Mouse (Mus musculus) limb, embryonic 14.5 days (tissue): Measurements from ENCODE around the gene Esyt1. TPM values are rescaled to one million over a fixed set of nuclear protein-coding genes. Genes with fewer than 3 reads are reported as not detected.
A peak's percentile ranks its signal among the peaks of the same experiment; 100 is the strongest.
"Not testable (repeated sequence)": the region's sequence is repeated elsewhere in the genome, so short reads cannot be mapped to it uniquely, and the experiment has no call there.

ENCODE experiments used
- ATAC-seq: fragments of 200-750 bp; cut with Nextera tagmentation; 2 replicates; pipeline ENCODE4 v1.8.0; 2017; ENCODE audit warnings: low read depth, moderate number of reproducible peaks, moderate TSS enrichment; ENCODE audit not compliant: low FRiP score
- DNase-seq: peaks from one replicate; pipeline ENCODE4 v3.0.0-alpha.2; 2015; ENCODE audit warnings: low spot score
- H3K27ac ChIP-seq: fragments of 300-500 bp; sonication (generic); replicated peaks from 2 replicates; pipeline ENCODE4 v1.5.1; 2014; ENCODE audit warnings: low read depth, mild to moderate bottlenecking, low read length, moderate library complexity, mixed read lengths
- H3K27me3 ChIP-seq: fragments of 300-500 bp; sonication (generic); 2 replicates; pipeline ENCODE4 v1.6.1; 2014; ENCODE audit warnings: low read length, mixed read lengths; ENCODE audit not compliant: control insufficient read depth, insufficient read depth
- H3K36me3 ChIP-seq: fragments of 300-500 bp; sonication (generic); 2 replicates; pipeline ENCODE4 v1.6.1; 2014; ENCODE audit warnings: mild to moderate bottlenecking, low read length, moderate library complexity, mixed read lengths; ENCODE audit not compliant: control insufficient read depth, insufficient read depth
- H3K4me1 ChIP-seq: fragments of 300-500 bp; sonication (generic); 2 replicates; pipeline ENCODE4 v1.6.1; 2014; ENCODE audit warnings: antibody characterized with exemption, low read length, mixed read lengths; ENCODE audit not compliant: control insufficient read depth, insufficient read depth
- H3K4me2 ChIP-seq: fragments of 300-500 bp; sonication (generic); replicated peaks from 2 replicates; pipeline ENCODE4 v1.6.1; 2014; ENCODE audit warnings: low read depth, mild to moderate bottlenecking, low read length, moderate library complexity; ENCODE audit not compliant: severe bottlenecking
- H3K4me3 ChIP-seq: fragments of 300-500 bp; sonication (generic); replicated peaks from 2 replicates; pipeline ENCODE4 v1.5.1; 2014; ENCODE audit warnings: low read length
- H3K9ac ChIP-seq: fragments of 300-500 bp; sonication (generic); 2 replicates; pipeline ENCODE4 v1.6.1; 2014; ENCODE audit warnings: mild to moderate bottlenecking, low read depth, low read length, moderate library complexity; ENCODE audit not compliant: severe bottlenecking
- H3K9me3 ChIP-seq: fragments of 300-500 bp; sonication (generic); 2 replicates; pipeline ENCODE4 v1.6.1; 2016; ENCODE audit warnings: low read length; ENCODE audit not compliant: control insufficient read depth
- POLR2A ChIP-seq: fragments of 200-500 bp; IDR thresholded peaks from 2 replicates; pipeline ENCODE4 v1.8.0; 2012; ENCODE audit warnings: inconsistent platforms, mild to moderate bottlenecking, moderate library complexity, borderline replicate concordance; ENCODE audit not compliant: insufficient read depth, insufficient read length; ENCODE audit errors: extremely low read depth
- WGBS: fragments of 180-500 bp; shearing (Covaris S2); extraction: QIAGEN DNeasy Blood & Tissue Kit; methylation state at CpG from one replicate; pipeline ENCODE4 v1.1.7; 2014; 5-methylcytosine and 5-hydroxymethylcytosine counted together
- polyA plus RNA-seq, 2 experiments: library from polyadenylated mRNA; depleted of rRNA in 1 of 2; stranded (reverse) in 1 of 2; unstranded in 1 of 2; fragments of >200 nt; fragmentation: Nextera tagmentation in 1 of 2; extraction: Ambion mirVana in 1 of 2; gene quantifications; 2 replicates each; pipeline versions ENCODE4 v1.2.1 to v1.2.3; 2012 to 2014

The Esyt1 gene
- polyA plus RNA-seq, 2 experiments = 37.9 to 51.3 TPM

DNA sequence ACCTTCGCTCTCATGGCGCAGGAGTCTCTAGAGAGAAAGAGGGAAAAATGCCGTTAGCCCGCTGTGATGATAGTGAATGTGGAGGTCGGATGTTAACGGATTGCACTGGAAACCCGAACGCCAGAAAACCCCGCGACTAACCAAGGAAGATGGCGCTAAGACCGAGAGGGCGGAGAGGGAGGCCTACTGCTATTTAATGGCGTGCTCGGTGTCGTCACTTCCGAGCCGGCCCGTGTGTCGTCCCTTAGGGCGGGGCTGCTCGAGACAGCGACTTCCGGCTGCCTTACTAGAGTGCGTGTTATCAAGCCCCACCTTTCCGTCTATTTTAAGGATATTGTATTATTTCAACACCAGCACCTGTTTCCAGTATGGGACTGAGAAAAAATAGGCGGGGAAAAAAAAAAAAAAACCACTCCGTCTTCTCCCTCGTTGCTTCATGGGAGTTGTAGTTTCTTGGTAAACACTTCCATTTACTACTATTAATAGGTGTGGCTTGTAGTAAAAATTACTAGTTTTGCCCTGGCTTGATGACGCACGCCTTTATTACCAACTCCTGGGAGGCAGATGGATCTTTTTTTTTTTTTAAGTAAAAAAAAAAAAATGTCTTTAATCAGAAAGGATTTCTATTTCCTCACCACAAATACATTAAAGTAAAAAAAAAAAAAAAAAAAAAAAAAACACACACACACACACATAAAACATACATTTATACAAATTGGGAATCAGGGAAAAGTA is 23.4 kb upstream of the Esyt1 start, which contains the start of gene Rpl41:
Rpl41 (minus strand) TSS at position 359 of the 735 bp plus-strand sequence.
- WGBS = under 1% methylated on average over 31 of the region's 31 CpGs
- H3K27ac ChIP-seq = peak within 1 kb of the TSS; percentile 97
- peak within 1 kb of the TSS; percentile 93 for H3K9ac ChIP-seq
- no peaks in the 10 kb centered on the region for H3K9me3 ChIP-seq
- DNase-seq (peak; percentile 99), ATAC-seq (peak; percentile 90)
- peak within 1 kb of the TSS; percentile 86 for H3K4me3 ChIP-seq
- no peaks in the 10 kb centered on the region for H3K27me3 ChIP-seq
- H3K36me3 ChIP-seq = peaks cover 15% of the 10 kb centered on the region
- peak within 1 kb of the TSS; percentile 67 for H3K4me2 ChIP-seq
- peaks cover 6% of the 10 kb centered on the region; the same call in 1 of the 2 replicates for H3K4me1 ChIP-seq
- peak; percentile 99; the same call in 1 of the 2 replicates for TF ChIP-seq POLR2A

DNA sequence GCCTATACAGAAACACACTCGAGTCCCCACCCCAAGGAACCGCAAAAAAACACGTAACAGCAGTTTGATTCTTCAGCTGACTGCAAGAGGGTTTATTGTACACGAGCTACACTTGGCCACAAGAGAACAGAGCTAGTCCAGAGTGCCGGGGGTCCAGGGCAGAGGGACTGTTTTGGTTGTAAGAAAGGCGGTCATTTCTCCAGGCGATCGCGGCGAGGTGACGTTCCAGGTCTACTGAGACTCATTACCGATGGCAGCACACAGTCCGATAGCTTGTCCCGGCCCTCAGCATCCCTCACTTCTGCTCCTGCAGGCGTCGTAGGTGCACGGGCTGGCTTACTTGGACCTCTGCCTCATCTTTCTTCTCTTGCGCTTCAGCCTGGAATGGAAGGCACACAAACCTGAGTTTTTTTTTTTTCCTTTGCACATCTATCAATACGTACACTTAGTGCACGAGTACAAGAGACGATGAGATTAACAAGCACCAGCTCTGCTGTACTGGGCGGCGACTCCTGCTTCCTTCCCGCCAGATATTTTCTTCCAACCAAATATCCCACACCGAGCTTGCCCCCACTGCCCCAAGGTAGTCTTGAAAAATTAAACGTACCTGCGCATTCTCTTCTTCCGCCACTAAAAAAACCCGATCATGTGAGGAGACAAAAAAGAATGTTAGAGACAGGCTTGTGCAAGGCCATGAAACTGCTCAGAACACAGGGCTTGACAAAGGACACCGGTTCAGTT is 22.6 kb upstream of the Esyt1 start:
- H3K27me3 ChIP-seq, H3K9me3 ChIP-seq, ATAC-seq, DNase-seq, H3K4me1 ChIP-seq: not testable (repeated sequence)
- H3K36me3 ChIP-seq = peaks cover 24% of the 10 kb centered on the region
- H3K4me2 ChIP-seq = peak overlapping the region; percentile 67
- WGBS = under 1% methylated on average over 20 of the region's 30 CpGs
- peak overlapping the region; percentile 97 for H3K27ac ChIP-seq
- peak overlapping the region; percentile 86 for H3K4me3 ChIP-seq
- H3K9ac ChIP-seq = peak overlapping the region; percentile 93

DNA sequence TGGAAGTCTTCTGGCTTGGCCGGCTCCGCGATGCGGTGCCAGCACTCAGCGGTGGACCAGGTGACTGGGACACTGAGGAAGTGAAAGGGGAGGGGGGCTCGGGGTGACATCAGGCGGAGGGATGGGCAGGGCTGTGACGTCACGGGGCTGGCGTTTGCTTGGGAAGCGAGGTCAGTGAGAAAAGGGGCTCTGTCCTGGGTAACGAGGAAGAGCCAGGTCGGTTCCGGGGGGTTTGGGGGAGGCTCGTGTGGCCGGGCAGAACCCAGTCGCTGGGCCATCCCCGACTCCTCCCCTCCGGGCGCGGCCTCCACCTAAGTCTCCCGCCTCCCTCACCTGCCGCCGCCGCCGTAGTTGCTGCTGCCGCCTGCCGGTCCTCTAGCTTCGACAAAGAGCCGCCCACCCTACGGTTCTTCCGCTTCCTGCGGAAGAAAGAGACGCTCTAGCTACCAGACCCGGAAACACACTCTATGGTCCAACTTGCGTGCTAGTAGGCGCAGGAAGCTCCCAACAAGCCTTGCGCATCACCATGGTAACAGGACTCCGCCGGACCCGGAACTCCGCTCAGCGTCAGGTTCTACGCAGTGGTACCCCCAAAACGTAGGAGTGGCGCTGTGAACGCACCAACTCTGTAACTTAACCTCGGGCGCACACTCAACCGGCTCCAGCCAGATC is 21.8 kb upstream of the Esyt1 start, which contains the start of gene Zc3h10:
Zc3h10 (minus strand) TSS at position 414 of the 672 bp plus-strand sequence.
- peak; percentile 99 for DNase-seq
- Histone ChIP-seq H3K27ac (peak within 1 kb of the TSS; percentile 97), H3K4me2 (peak within 1 kb of the TSS; percentile 67), H3K27me3 (no peaks in the 10 kb centered on the region), H3K9me3 (no peaks in the 10 kb centered on the region), H3K36me3 (peaks cover 28% of the 10 kb centered on the region), H3K9ac (peak within 1 kb of the TSS; percentile 93), H3K4me1 (peaks cover 6% of the 10 kb centered on the region; the same call in 1 of the 2 replicates), H3K4me3 (peak within 1 kb of the TSS; percentile 86)
- ATAC-seq = peak; percentile 84
- no peak for TF ChIP-seq POLR2A
- 0% methylated on average over 41 of the region's 50 CpGs for WGBS

DNA sequence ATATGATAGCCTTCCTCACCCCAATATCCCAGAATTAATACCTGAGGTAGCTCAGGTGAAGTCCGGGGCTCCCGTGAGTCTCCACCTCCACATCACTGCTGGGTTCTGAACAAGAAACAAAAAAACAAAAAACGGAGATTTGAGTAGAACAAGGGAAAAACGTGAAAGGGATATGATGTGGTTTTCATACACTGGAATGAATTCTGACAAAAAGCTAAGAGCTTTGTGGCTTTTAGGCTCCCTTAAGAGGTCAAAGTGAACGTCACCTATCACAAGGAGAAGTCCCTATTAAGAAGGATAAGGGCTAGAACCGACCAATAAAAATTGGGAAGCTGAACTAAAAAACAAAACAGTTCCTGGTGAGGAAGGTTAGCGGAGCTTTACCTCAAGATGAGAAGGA is 21.1 kb upstream of the Esyt1 start:
- H3K27me3 ChIP-seq = no peaks in the 10 kb centered on the region
- peak overlapping the region; percentile 67 for H3K4me2 ChIP-seq
- no peak for ATAC-seq
- 17% methylated on average over 7 of the region's 7 CpGs for WGBS
- DNase-seq = no peak
- H3K36me3 ChIP-seq = peaks cover 34% of the 10 kb centered on the region
- peak overlapping the region; percentile 86 for H3K27ac ChIP-seq
- H3K4me3 ChIP-seq = peak overlapping the region; percentile 86
- peaks cover 6% of the 10 kb centered on the region; the same call in 1 of the 2 replicates for H3K4me1 ChIP-seq
- H3K9ac ChIP-seq = peak overlapping the region; percentile 65
- TF ChIP-seq POLR2A = no peak
- no peaks in the 10 kb centered on the region for H3K9me3 ChIP-seq

DNA sequence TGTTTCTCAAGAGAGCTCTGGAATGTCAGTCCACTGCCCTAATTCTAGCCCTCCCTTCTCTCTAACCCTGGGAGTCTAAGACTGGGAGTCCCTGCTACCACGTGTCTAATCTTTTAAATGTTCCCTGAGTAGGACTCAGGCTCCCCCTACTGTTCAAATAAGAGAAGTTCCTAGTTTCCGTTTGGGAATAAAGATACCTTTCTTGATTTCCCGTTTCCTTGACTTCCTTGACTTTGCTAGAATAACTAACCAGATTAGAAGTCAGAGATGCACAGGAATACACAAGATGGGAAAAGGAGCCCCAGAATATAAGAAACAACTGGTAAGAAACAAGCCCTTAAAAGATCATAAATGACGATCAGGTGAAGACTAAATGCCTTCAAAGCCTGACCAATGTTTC is 20.7 kb upstream of the Esyt1 start:
- peak overlapping the region; percentile 65; the same call in 1 of the 2 replicates for H3K9ac ChIP-seq
- ATAC-seq (no peak), DNase-seq (peak; percentile 81)
- peaks cover 34% of the 10 kb centered on the region for H3K36me3 ChIP-seq
- H3K9me3 ChIP-seq = no peaks in the 10 kb centered on the region
- 15% methylated on average over 4 of the region's 4 CpGs for WGBS
- no peaks in the 10 kb centered on the region for H3K27me3 ChIP-seq
- peak overlapping the region; percentile 67 for H3K4me2 ChIP-seq
- H3K27ac ChIP-seq = 0 out of 2 replicates have a peak overlapping the region, but pooled peaks have one; percentile 86
- no peak for TF ChIP-seq POLR2A
- peak overlapping the region; percentile 86 for H3K4me3 ChIP-seq
- H3K4me1 ChIP-seq = peaks cover 6% of the 10 kb centered on the region; the same call in 1 of the 2 replicates
